Mouse (Mus musculus): ENCODE results near the gene Eps15l1.

The Eps15l1 gene

GRCm38 (mm10) chr8:72319921-72320802 is 101.1 kb downstream of the Eps15l1 start:
- no peak for DNase-seq (ENCODE audit: low read depth, low spot score)

DNA sequence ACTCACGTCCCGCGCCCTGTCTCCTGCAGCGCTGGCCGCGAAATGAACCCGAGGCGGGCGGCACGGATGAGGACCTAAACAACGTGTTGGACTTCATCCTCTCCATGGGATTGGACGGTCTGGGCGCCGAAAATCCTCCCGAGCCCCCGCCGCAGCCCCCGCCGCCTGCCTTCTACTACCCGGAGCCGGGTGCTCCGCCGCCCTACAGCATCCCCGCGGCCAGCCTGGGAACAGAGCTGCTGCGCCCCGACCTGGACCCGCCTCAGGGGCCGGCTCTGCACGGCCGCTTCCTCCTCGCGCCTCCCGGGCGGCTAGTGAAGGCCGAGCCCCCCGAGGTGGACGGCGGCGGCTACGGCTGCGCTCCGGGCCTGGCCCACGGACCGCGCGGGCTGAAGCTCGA is 101.9 kb downstream of the Eps15l1 start:
- DNase-seq (ENCODE audit: low read depth, low spot score), result no peak

GRCm38 (mm10) chr8:72318801-72319322 is 102.4 kb downstream of the Eps15l1 start, which contains the start of gene Klf2:
TSS of gene Klf2 (plus strand) at chr8:72319033.
- peak; percentile 99 for DNase-seq (ENCODE audit: low read depth, low spot score)

- no peak for DNase-seq (ENCODE audit: low read depth, low spot score)
Observed at GRCm38 (mm10) chr8:72317741-72318301, 103.4 kb downstream of the Eps15l1 start.

GRCm38 (mm10) chr8:72316053-72316695 is 105.1 kb downstream of the Eps15l1 start:
- peak; percentile 87 for DNase-seq (ENCODE audit: low read depth, low spot score)

GRCm38 (mm10) chr8:72312926-72313518 is 108.2 kb downstream of the Eps15l1 start:
- DNase-seq (ENCODE audit: low read depth, low spot score), result no peak

DNA sequence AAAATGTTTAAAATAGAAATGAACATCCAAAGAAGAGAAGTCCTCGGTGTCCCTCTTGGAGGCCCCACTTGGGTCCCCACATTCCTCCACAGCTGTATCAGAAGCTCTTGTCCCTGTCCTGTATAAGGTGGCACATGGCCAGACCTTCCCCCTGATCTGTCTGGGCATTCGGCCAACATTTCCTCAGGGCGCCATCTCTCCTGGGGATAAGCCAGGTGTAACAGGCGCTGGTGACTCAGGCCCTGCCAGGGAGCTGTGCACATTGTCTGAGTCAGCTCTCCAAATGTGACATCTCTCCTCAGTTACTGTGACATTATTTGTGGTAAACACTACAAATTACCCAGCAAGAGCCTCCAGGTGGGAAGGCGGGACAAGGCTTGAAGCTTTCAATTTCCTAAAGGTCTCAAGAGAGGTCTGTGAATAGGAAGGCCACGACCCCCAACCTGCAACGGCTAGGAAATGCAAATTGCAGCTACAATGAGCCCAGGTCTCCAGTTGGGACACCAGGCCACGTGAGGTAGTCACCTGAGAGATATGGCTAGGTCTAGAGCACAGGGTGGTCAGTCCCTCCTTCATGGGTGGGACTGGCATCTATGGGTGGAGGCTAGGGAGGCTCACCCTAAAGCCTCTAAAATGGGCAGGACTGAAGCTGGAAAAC is 110.3 kb downstream of the Eps15l1 start:
- no peak for DNase-seq (ENCODE audit: low read depth, low spot score)

DNA sequence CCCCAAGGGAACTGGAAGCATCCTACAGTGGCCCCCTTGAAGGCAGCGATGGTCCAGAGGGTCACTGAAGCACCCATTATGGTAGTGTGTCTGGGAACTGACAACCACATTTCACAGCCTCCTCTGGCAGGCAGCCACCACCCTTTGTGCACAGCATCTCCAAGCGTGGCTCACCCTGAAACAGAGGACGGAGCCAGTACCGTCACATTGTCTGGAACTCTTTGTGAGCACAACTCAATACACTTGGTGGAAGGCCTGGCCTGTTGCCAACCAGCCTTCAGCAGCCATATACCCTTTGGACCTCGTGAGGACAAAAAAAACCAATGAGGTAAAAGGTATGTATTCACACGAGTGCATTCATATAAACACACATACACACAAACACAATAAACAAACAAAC is 113.0 kb downstream of the Eps15l1 start:
- DNase-seq (ENCODE audit: low read depth, low spot score), result no peak

DNA sequence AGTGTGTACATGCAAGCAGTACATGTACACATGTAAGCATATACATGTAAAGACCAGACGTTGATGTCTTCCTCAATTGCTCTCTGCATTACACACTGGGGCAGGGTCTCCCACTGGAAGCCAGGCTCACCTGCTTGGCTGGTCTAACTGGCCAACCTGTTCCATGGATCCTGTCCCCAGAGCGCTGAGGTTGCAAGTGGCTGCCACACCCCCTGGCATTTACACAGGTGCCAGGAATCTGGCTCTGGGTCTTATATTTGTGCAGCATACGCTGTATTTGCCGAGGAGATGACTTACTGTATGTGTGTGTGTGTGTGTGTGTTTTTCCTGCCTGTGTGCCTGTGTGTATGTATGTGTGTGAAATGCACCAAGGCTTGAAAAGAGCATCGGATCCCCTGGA is 114.3 kb downstream of the Eps15l1 start:
- no peak for DNase-seq (ENCODE audit: low read depth, low spot score)

- DNase-seq (ENCODE audit: low read depth, low spot score), result no peak
Observed at GRCm38 (mm10) chr8:72305210-72305905, 115.9 kb downstream of the Eps15l1 start, which contains the start of gene Gm10282. TSS of gene Gm10282 (minus strand) at chr8:72305260.

GRCm38 (mm10) chr8:72303633-72304032 is 117.6 kb downstream of the Eps15l1 start:
- DNase-seq (ENCODE audit: low read depth, low spot score), result no peak

GRCm38 (mm10) chr8:72302986-72303612 is 118.2 kb downstream of the Eps15l1 start:
- DNase-seq (ENCODE audit: low read depth, low spot score), result no peak

DNA sequence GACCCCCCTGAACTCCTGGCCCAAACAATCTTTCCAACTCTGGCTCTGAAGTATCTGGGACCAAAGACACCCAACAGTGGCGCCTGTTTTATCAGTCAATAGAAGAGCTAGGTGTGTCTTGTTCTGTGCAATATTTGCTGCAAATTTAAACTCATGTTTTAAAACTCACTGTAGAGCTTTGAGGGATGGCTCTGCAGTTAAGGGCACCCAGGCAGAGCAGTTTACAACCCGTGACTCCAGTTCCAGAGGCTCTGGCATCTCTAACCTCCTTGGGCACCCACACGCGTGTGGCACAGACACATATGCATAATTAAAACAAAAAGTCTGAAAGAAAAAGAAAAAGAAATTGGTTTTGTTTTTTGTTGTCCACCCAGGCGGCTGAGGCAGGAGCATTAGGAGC is 119.8 kb downstream of the Eps15l1 start:
- no peak for DNase-seq (ENCODE audit: low read depth, low spot score)

GRCm38 (mm10) chr8:72300654-72301400 is 120.4 kb downstream of the Eps15l1 start:
- DNase-seq (ENCODE audit: low read depth, low spot score), result no peak

DNA sequence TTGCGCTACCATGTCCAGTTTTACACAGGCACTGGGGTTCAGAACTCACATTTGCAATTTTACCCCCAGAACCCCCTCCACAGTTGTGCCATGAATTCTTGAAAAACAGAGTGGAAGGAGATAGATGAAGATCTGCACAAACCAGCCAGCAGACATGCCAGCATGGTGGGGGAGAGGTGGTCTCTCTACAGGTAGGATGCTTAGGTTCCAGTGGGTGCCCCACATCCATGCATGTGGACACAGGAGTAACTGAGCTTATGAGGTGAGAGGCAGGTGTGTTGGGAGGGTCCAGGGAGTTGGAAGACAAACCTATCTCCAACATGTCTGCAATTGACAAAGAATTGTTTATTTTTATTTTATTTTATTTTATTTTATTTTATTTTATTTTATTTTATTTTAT is 122.3 kb downstream of the Eps15l1 start:
- no peak for DNase-seq (ENCODE audit: low read depth, low spot score)

DNA sequence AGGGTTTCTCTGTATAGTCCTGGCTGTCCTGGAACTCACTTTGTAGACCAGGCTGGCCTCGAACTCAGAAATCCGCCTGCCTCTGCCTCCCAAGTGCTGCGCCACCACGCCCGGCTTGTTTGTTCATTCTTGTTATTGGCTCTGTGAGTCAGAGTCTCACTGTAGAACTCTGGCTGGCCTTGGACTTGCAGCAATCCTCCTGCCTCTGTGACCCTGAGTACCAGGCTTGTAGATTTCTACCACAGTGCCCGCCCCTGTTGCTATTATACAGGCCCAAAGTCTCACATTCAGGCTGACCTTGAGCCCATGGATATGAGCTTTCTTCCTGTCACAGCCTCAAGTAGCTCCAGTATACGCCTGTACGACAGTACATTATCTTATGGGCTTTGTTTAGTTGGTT is 124.7 kb downstream of the Eps15l1 start:
- no peak for DNase-seq (ENCODE audit: low read depth, low spot score)

- no peak for DNase-seq (ENCODE audit: low read depth, low spot score)
Observed at GRCm38 (mm10) chr8:72295679-72296078, 125.6 kb downstream of the Eps15l1 start.

GRCm38 (mm10) chr8:72295125-72295524 is 126.1 kb downstream of the Eps15l1 start:
- no peak for DNase-seq (ENCODE audit: low read depth, low spot score)

DNA sequence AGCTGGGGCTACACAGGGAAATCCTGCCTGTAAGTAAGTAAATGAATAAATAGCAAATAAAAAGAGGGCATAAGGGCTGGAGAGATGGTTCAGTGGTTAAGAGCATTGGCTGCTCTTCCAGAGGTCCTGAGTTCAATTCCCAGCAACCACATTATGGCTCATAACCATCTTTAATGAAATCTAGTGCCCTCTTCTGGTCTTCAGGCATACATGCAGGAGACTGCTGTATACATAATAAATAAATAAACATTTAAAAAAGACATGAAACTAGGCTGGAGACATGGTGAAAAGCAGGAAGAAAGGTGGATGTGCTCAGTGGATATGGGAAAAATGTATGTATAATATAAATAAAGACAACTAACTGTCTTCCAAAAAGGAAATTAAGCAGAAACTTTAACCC is 128.0 kb downstream of the Eps15l1 start:
- no peak for DNase-seq (ENCODE audit: low read depth, low spot score)

DNA sequence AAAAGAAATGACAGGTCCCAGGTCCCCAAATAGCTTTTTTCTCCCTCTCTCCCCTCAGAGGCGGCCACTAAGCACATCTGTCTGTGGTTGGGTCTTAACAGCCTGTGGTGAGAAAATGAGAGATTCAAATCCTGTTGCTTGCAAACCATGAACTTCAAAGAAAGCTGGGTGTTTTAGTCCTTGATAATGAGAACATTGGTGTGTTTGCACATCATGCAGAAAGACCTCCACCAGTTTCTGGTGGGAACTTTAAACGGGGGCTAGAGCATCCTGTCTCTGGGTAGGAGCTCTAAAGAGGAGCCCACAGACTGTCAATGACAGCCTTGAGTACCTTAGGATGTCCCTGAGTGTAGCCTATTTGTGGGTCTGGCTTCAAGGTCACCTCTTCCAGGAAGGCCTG is 130.2 kb downstream of the Eps15l1 start:
- DNase-seq (ENCODE audit: low read depth, low spot score), result no peak
